Mouse (Mus musculus): ENCODE measurements around the gene Echdc2. TPM values are rescaled to one million over a fixed set of nuclear protein-coding genes. Genes with fewer than 3 reads are reported as not detected.

The Echdc2 gene
- total RNA-seq, 2 experiments from 2014 or later, result 29.1 to 33.8 TPM

DNA sequence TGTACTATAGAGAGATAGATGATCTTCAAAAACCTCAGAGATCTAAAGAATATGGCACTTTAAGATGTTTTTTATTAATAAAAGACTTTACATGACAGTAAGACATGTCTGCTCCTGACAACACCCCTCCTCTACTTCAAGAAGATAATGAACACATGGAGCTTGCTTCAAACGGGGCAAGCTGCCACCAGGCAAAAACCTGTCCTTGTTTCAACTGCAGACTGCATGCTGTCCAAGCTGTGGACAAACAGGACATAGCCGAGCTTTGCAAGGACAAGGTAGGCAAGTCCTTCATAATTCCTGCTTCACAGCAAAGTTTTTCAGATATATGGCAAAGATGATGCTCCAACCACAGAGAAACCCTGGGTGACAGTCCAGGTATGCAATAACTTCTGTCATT, 34.0 kb downstream of the Echdc2 start:
- no peak for DNase-seq

GRCm38 (mm10) chr4:108204629-108205028, 39.4 kb downstream of the Echdc2 start:
- DNase-seq, result no peak

- DNase-seq, result no peak
Observed at GRCm38 (mm10) chr4:108213023-108213422, 47.8 kb downstream of the Echdc2 start.

GRCm38 (mm10) chr4:108217332-108218179, 52.3 kb downstream of the Echdc2 start, which contains the start of gene Zyg11a:
TSS of gene Zyg11a (minus strand) at chr4:108218048.
- DNase-seq, result peak; percentile 50

DNA sequence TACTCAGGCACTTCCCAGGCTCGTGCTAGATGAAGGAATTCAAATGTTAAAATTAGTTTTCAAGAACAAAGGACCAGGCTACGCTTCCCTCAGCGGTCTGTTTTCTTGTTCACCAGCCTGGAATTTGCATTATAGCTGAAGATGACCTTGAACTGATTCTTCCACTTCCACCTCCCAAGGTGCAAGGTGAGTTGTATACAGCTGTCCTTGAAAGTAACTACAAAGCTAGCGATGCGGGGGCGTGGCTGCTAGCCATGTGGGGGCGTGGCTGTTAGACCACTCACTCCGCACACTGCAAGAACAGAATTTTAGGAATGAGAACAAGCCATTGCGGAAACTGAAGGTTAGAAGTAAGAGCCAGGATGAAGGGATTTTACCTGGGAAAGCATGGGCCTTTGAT, 53.8 kb downstream of the Echdc2 start:
- peak; percentile 10 for DNase-seq

GRCm38 (mm10) chr4:108222507-108222906, 57.3 kb downstream of the Echdc2 start:
- DNase-seq, result no peak

DNA sequence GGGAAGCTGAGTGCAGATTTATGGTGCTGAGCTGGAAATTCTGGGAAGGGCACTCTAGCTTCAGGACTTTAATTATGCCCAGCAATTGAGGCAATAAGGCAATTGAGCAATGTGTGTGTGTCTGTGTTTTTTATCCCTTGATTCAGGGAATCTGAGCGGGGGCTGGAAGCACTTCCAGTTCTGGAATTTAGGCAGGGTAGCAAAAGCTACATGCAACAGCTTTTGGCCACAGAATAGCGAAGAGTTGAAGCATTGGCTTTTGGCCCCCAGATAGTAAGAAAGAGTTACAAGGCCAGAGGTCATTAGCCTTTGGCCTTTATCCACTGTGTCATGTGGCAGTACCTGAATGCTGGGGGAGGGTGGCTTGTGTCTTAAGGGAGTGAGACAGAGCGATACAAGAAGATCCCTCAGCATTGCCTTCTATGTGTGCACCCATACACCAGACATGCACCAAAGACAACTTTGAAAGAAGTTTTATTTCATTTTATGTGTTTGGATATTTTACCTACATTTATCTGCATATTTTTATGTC, 60.2 kb downstream of the Echdc2 start:
- DNase-seq, result peak; percentile 33

Other genes with a start within 250 kb of the Echdc2 start
- gene Cpt2, start 241.8 kb upstream of the Echdc2 start, total RNA-seq (2021), result 100 to 1,000 TPM; 269 to 277 TPM
- under 1 TPM; 0.15 to 0.39 TPM for gene Slc1a7, start 197.1 kb upstream of the Echdc2 start, total RNA-seq (2021)
- 1 to 10 TPM; 7.0 to 7.4 TPM for gene Podn, start 69.0 kb upstream of the Echdc2 start, total RNA-seq (2021)
- 100 to 1,000 TPM; 444 to 569 TPM for gene Scp2, start 20.4 kb upstream of the Echdc2 start, total RNA-seq (2021)
- gene Zyg11a, start 52.6 kb downstream of the Echdc2 start, total RNA-seq (2021), result 1 to 10 TPM in 1 of 2 experiments, under 1 TPM in 1; 0.91 to 1.2 TPM
- 10 to 100 TPM; 29.5 to 35.4 TPM for gene Zyg11b, start 135.7 kb downstream of the Echdc2 start, total RNA-seq (2021)
- gene Coa7, start 162.7 kb downstream of the Echdc2 start, total RNA-seq (2021), result 10 to 100 TPM; 56.1 to 61.8 TPM
- gene Shisal2a, start 217.9 kb downstream of the Echdc2 start, total RNA-seq (2021), result 1 to 10 TPM; 2.7 to 5.9 TPM
- 10 to 100 TPM; 18.2 to 20.5 TPM for gene Gpx7, start 241.5 kb downstream of the Echdc2 start, total RNA-seq (2021)